Mouse (Mus musculus): ENCODE measurements at regions not wholly inside any gene's neighbourhood (a gene's known extent, or its start where the extent isn't known, plus 50 kb on each side); places are given as distances from the start of the nearest gene placed in this dataset.

- no peak for TF ChIP-seq NANOG (IDR thresholded peaks at IDR 0.05; ENCODE audit: borderline replicate concordance, low read length)
- peak; percentile 71 for TF ChIP-seq CTCF (conservative IDR thresholded peaks at IDR 0.05; ENCODE audit: low read length)
- TF ChIP-seq POU5F1 (IDR thresholded peaks at IDR 0.05; ENCODE audit: borderline replicate concordance, low read length): no peak
- Histone ChIP-seq H3K9me3 (ENCODE audit: low read length) (no peaks in the 10 kb centered on the region), H3K4me3 (replicated peaks; ENCODE audit: low read length) (no peak overlapping the region), H3K36me3 (ENCODE audit: insufficient read depth, low read length) (no peaks in the 10 kb centered on the region), H3K4me1 (replicated peaks; ENCODE audit: low read depth, low read length) (0 out of 2 replicates have a peak, but pooled peaks cover 5% of the 10 kb centered on the region), H3K27me3 (ENCODE audit: insufficient read depth, low read length) (peaks cover 9% of the 10 kb centered on the region)
These were observed 147.5 kb upstream of the Gm6657 start for GRCm38 (mm10) chr12:78046582-78046981.

- Histone ChIP-seq H3K4me1 (replicated peaks; ENCODE audit: low read depth, low read length) (0 out of 2 replicates have a peak, but pooled peaks cover 3% of the 10 kb centered on the region), H3K9me3 (ENCODE audit: low read length) (no peaks in the 10 kb centered on the region), H3K36me3 (ENCODE audit: insufficient read depth, low read length) (no peaks in the 10 kb centered on the region), H3K27me3 (ENCODE audit: insufficient read depth, low read length) (peaks cover 20% of the 10 kb centered on the region), H3K4me3 (replicated peaks; ENCODE audit: low read length) (no peak overlapping the region)
- TF ChIP-seq NANOG (IDR thresholded peaks at IDR 0.05; ENCODE audit: borderline replicate concordance, low read length) (no peak), POU5F1 (IDR thresholded peaks at IDR 0.05; ENCODE audit: borderline replicate concordance, low read length) (no peak), CTCF (conservative IDR thresholded peaks at IDR 0.05; ENCODE audit: low read length) (peak; percentile 64)
These were observed 138.1 kb upstream of the Gm6657 start for GRCm38 (mm10) chr12:78055956-78056355.

- no peak overlapping the region for H3K4me3 ChIP-seq (replicated peaks; ENCODE audit: low read length)
- no peak for TF ChIP-seq CTCF (conservative IDR thresholded peaks at IDR 0.05; ENCODE audit: low read length)
- no peak for TF ChIP-seq NANOG (IDR thresholded peaks at IDR 0.05; ENCODE audit: borderline replicate concordance, low read length)
- no peak for TF ChIP-seq POU5F1 (IDR thresholded peaks at IDR 0.05; ENCODE audit: borderline replicate concordance, low read length)
- H3K9me3 ChIP-seq (ENCODE audit: low read length): no peaks in the 10 kb centered on the region
- H3K36me3 ChIP-seq (ENCODE audit: insufficient read depth, low read length): no peaks in the 10 kb centered on the region
- H3K4me1 ChIP-seq (replicated peaks; ENCODE audit: low read depth, low read length): 0 out of 2 replicates have a peak, but pooled peaks cover 3% of the 10 kb centered on the region
- H3K27me3 ChIP-seq (ENCODE audit: insufficient read depth, low read length): peaks cover 20% of the 10 kb centered on the region
These were observed 136.9 kb upstream of the Gm6657 start for GRCm38 (mm10) chr12:78057166-78057565.

GRCm38 (mm10) chr12:78059965-78060364 is 134.1 kb upstream of the Gm6657 start:
- Histone ChIP-seq H3K27me3 (ENCODE audit: insufficient read depth, low read length) (peaks cover 9% of the 10 kb centered on the region), H3K36me3 (ENCODE audit: insufficient read depth, low read length) (no peaks in the 10 kb centered on the region), H3K4me3 (replicated peaks; ENCODE audit: low read length) (no peak overlapping the region), H3K9me3 (ENCODE audit: low read length) (no peaks in the 10 kb centered on the region), H3K4me1 (replicated peaks; ENCODE audit: low read depth, low read length) (0 out of 2 replicates have a peak, but pooled peaks cover 3% of the 10 kb centered on the region)
- TF ChIP-seq CTCF (conservative IDR thresholded peaks at IDR 0.05; ENCODE audit: low read length) (no peak), NANOG (IDR thresholded peaks at IDR 0.05; ENCODE audit: borderline replicate concordance, low read length) (no peak), POU5F1 (IDR thresholded peaks at IDR 0.05; ENCODE audit: borderline replicate concordance, low read length) (no peak)

GRCm38 (mm10) chr12:78066024-78066423 is 128.0 kb upstream of the Gm6657 start:
- H3K4me1 ChIP-seq (replicated peaks; ENCODE audit: low read depth, low read length): no peaks in the 10 kb centered on the region
- H3K9me3 ChIP-seq (ENCODE audit: low read length): no peaks in the 10 kb centered on the region
- H3K36me3 ChIP-seq (ENCODE audit: insufficient read depth, low read length): no peaks in the 10 kb centered on the region
- H3K4me3 ChIP-seq (replicated peaks; ENCODE audit: low read length): no peak overlapping the region
- TF ChIP-seq CTCF (conservative IDR thresholded peaks at IDR 0.05; ENCODE audit: low read length) (no peak), NANOG (IDR thresholded peaks at IDR 0.05; ENCODE audit: borderline replicate concordance, low read length) (no peak), POU5F1 (IDR thresholded peaks at IDR 0.05; ENCODE audit: borderline replicate concordance, low read length) (no peak)
- H3K27me3 ChIP-seq (ENCODE audit: insufficient read depth, low read length): no peaks in the 10 kb centered on the region

GRCm38 (mm10) chr12:78072935-78073334 is 121.1 kb upstream of the Gm6657 start:
- H3K9me3 ChIP-seq (ENCODE audit: low read length): no peaks in the 10 kb centered on the region
- no peak for TF ChIP-seq CTCF (conservative IDR thresholded peaks at IDR 0.05; ENCODE audit: low read length)
- no peak for TF ChIP-seq POU5F1 (IDR thresholded peaks at IDR 0.05; ENCODE audit: borderline replicate concordance, low read length)
- no peak for TF ChIP-seq NANOG (IDR thresholded peaks at IDR 0.05; ENCODE audit: borderline replicate concordance, low read length)
- H3K36me3 ChIP-seq (ENCODE audit: insufficient read depth, low read length): no peaks in the 10 kb centered on the region
- no peak overlapping the region for H3K4me3 ChIP-seq (replicated peaks; ENCODE audit: low read length)
- H3K27me3 ChIP-seq (ENCODE audit: insufficient read depth, low read length): no peaks in the 10 kb centered on the region
- no peaks in the 10 kb centered on the region for H3K4me1 ChIP-seq (replicated peaks; ENCODE audit: low read depth, low read length)

- no peaks in the 10 kb centered on the region for H3K9me3 ChIP-seq (ENCODE audit: low read length)
- H3K4me3 ChIP-seq (replicated peaks; ENCODE audit: low read length): no peak overlapping the region
- H3K36me3 ChIP-seq (ENCODE audit: insufficient read depth, low read length): no peaks in the 10 kb centered on the region
- H3K4me1 ChIP-seq (replicated peaks; ENCODE audit: low read depth, low read length): no peaks in the 10 kb centered on the region
- TF ChIP-seq POU5F1 (IDR thresholded peaks at IDR 0.05; ENCODE audit: borderline replicate concordance, low read length) (no peak), NANOG (IDR thresholded peaks at IDR 0.05; ENCODE audit: borderline replicate concordance, low read length) (no peak), CTCF (conservative IDR thresholded peaks at IDR 0.05; ENCODE audit: low read length) (no peak)
- no peaks in the 10 kb centered on the region for H3K27me3 ChIP-seq (ENCODE audit: insufficient read depth, low read length)
These were observed 119.7 kb upstream of the Gm6657 start for GRCm38 (mm10) chr12:78074290-78074802.

- no peaks in the 10 kb centered on the region for H3K27me3 ChIP-seq (ENCODE audit: insufficient read depth, low read length)
- TF ChIP-seq CTCF (conservative IDR thresholded peaks at IDR 0.05; ENCODE audit: low read length) (no peak), POU5F1 (IDR thresholded peaks at IDR 0.05; ENCODE audit: borderline replicate concordance, low read length) (no peak), NANOG (IDR thresholded peaks at IDR 0.05; ENCODE audit: borderline replicate concordance, low read length) (no peak)
These were observed 116.8 kb upstream of the Gm6657 start for GRCm38 (mm10) chr12:78077285-78077684.

GRCm38 (mm10) chr12:78082163-78082562 is 111.9 kb upstream of the Gm6657 start:
- Histone ChIP-seq H3K27me3 (ENCODE audit: insufficient read depth, low read length) (no peaks in the 10 kb centered on the region), H3K4me3 (replicated peaks; ENCODE audit: low read length) (no peak overlapping the region), H3K4me1 (replicated peaks; ENCODE audit: low read depth, low read length) (no peaks in the 10 kb centered on the region), H3K9me3 (ENCODE audit: low read length) (no peaks in the 10 kb centered on the region), H3K36me3 (ENCODE audit: insufficient read depth, low read length) (no peaks in the 10 kb centered on the region)
- no peak for TF ChIP-seq CTCF (conservative IDR thresholded peaks at IDR 0.05; ENCODE audit: low read length)
- TF ChIP-seq POU5F1 (IDR thresholded peaks at IDR 0.05; ENCODE audit: borderline replicate concordance, low read length): no peak
- no peak for TF ChIP-seq NANOG (IDR thresholded peaks at IDR 0.05; ENCODE audit: borderline replicate concordance, low read length)

More at GRCm38 (mm10) chr12:78077285-78077684, 116.8 kb upstream of the Gm6657 start:
- H3K36me3 ChIP-seq (ENCODE audit: insufficient read depth, low read length): no peaks in the 10 kb centered on the region
- H3K4me1 ChIP-seq (replicated peaks; ENCODE audit: low read depth, low read length): no peaks in the 10 kb centered on the region
- H3K4me3 ChIP-seq (replicated peaks; ENCODE audit: low read length): no peak overlapping the region
- H3K9me3 ChIP-seq (ENCODE audit: low read length): no peaks in the 10 kb centered on the region

Measured in E14TG2a.4 (cell line).